Mouse (Mus musculus) cerebellum, adult 9-11 months (tissue): ENCODE data around the gene Hmga1b.
"Not testable (repeated sequence)": the region's sequence is repeated elsewhere in the genome, so short reads cannot be mapped to it uniquely, and the experiment has no call there.

ENCODE experiments used
- DNase-seq: peaks from one replicate; pipeline ENCODE4 v3.0.0; 2022

Gene Hmga1b

GRCm38 (mm10) chr11:120733521-120733920 is 29.1 kb upstream of the Hmga1b start:
- no peak for DNase-seq

DNA sequence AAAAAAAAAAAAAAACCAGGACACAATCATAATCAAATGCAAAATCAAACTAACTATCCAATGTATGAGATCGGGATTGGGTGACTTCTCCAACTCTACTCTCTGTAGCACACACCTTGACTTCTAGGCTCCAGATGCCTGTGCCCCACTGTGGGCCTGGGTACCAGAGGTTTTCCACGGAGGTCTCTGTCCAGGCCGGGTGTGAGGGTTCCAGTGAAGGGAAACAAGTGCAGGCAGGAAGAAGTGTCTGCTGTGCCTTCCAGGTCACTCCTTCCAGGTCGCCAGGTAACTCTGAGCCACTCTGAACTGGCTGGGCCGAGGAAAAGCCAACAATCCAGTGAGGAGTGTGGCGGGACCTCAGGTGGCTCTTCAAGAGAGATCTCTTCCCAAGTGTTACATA is 26.2 kb upstream of the Hmga1b start:
- no peak for DNase-seq

GRCm38 (mm10) chr11:120740981-120741380 is 21.6 kb upstream of the Hmga1b start:
- no peak for DNase-seq

GRCm38 (mm10) chr11:120744121-120744701 is 18.4 kb upstream of the Hmga1b start:
- no peak for DNase-seq

DNA sequence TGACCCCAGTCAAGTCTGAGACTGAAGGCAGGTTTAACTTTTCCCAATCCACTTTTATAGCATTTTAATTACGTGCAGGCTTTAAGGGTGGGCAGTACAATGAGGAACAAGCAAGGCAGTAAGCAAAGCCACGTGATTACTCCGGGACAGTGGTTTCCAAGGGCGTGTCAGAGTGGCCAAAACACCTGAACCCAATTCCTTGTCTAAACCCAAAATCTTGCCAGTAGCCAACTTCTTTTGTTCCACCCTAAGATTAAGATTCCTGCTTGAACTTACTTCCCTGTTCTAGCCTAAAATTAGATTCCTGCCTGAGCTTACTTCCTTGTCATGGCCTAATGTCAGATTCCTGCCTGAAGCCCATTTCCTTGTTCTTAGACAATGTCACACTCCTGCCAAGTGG is 14.6 kb upstream of the Hmga1b start:
- DNase-seq, result no peak

DNA sequence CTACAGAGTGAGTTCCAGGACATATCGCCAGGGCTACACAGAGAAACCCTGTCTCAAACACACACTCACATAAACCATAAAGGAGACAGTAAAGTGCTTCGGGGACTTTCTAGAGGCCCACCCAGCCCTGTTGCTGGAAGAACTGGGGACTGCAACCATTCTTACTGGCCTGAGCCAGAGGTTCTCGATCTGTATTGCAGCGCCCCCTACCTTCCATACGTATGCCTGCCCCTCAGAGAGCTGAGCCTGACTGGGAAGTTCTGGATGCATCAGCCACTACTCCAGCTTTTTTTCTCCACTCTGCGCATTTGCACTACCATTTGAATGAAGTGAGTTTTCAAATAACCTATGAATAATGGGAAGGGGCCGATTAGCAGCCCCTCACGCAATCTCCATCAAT is 13.2 kb upstream of the Hmga1b start:
- no peak for DNase-seq

DNA sequence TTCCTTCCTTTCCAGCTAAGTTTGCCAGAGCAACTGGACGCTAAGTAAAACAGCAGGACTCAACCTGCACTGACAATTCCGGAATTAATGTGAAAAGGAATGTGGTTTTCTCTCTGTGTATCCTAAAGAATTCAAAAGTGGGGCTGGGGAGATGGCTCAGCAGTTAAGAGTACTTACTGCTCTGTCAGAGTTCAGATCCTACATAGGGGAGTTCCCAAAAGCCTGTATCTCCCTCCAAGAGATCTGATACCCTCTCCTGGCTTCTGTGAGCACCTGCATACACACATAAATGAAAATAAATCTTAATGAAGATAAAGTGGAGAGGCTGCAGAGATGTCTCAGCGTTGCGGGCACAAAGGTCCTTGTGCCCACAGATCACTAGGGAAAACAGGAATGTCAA is 11.0 kb upstream of the Hmga1b start:
- no peak for DNase-seq

GRCm38 (mm10) chr11:120760236-120760635 is 2.4 kb upstream of the Hmga1b start:
- DNase-seq, result no peak

- no peak for DNase-seq
Observed at GRCm38 (mm10) chr11:120761811-120762671, 553 bp upstream of the Hmga1b start.

DNA sequence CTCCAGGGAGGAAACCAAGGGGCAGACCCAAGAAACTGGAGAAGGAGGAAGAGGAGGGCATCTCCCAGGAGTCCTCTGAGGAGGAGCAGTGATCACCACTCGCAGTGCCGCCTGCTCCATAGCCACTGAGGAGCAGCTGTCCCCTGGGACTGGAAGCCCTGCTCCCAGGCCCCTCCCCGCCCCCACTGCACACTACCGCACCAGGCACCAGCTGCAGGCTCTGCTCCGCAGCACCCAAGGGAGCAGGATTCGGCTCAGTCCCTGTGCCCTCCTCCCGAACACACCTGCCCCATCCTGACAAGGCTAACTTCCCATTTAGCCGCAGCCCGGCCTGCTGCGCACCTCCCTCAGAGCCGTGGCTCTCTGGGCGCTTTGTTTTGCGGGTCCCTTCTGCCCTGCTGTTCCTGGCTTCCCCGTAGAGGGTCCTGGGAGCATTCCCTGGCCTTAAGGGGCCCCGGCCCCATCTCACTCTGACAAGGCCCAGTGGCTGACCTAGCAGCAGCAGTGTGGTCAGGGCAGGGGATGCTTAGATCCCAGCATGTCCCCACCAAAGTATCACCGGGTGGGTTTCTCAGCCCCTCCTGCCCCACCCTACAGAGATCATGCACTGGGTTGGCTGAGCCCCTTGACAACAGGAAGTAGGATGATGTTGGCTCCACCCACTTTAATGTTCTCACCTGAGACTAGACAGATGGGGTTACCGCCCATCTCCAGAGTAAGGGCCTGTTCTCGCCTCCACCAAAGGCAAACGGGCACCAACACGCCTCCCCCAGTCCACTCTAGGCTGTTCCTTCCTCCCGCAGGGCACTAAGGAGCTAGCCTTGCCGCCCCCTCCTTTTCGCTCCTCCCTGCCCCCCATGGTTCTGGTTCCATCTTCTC is 766 bp downstream of the Hmga1b start:
- peak; percentile 18 for DNase-seq

GRCm38 (mm10) chr11:120767023-120767422 is 4.4 kb downstream of the Hmga1b start:
- not testable (repeated sequence) for DNase-seq

- no peak for DNase-seq
Observed at GRCm38 (mm10) chr11:120768206-120768605, 5.6 kb downstream of the Hmga1b start.

DNA sequence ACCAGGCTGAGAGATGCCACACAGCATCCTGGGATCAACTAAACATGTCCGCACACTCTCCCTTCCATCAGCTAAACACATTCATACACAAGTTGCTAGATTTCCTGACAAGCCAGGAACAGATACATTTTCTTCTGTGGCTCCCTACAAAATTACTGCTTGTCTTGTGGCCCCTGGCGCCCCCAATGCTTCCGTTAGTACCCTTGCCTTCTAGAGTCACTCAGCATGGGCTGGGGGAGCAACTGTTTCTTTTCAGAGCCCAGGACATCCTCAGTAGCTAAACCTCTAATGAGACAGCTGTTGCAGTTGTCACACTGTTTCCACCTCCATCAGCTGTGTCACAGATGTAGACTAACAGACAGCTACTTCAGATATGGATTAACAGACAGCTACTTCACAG is 10.2 kb downstream of the Hmga1b start:
- no peak for DNase-seq

DNA sequence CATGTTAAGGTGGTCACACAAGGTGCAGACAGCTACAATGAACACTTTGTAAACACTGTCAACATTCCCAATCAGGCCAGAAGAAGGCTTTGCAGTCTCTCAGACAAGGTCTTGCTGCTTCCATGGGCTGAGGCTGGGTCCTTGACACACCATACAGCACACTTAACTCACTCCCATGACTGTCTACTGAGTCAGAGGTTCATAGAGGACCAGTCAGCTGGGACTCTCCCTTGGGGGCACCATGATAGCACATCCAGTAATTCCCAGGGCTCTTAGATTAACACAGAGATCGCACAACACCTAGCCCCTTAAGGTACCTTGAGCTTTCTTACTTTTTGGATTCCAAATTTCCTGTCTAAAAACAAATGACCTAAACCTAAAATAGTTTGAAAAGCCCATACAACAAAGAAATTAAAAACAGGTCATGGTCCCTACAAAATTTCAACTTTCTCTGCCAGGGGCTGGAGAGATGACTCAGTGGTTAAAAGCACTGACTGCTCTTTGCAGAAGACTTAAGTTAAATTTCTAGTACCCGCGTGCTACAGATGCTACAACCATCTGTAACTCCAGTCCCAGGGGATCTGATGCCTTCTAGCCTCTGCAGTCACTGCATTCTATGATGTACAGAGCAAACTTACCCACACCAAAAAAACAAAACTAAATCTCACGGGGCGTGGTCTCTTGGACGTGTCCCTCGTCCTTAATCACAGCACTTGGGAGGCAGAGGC is 11.0 kb downstream of the Hmga1b start:
- DNase-seq, result no peak

DNA sequence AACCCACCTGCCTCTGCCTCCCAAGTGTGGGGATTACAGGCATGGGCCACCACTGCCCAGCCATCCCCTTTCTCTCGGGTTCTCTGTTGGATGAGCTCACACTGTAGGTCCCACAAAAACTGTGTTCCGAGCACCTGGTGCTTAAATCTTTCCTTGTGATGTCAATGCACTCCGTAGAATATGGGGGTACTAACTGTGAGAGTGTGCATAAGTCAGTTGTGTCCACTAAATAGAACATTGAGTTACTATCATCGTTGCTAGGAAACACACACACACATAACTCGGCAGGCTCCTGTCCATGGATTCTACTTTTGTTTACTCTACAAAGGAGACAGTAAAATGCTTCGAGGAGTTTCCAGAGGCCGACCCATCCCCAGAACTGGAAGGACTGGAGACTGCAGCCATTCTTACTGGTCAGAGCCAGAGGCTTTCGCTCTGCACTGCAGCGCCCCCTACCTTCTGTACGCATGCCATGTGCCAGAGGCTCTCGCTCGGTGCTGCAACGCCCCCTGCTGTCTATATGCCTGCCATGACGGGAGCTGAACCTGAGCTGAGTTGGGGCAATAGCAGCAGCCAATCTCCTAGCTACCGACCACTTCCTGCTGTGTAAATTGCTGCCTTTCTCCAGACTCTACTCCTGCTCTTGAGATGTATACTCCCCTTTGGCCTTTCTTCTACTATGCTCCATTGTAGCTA is 13.3 kb downstream of the Hmga1b start:
- DNase-seq, result peak; percentile 90

GRCm38 (mm10) chr11:120777123-120777522 is 14.5 kb downstream of the Hmga1b start:
- DNase-seq, result no peak

DNA sequence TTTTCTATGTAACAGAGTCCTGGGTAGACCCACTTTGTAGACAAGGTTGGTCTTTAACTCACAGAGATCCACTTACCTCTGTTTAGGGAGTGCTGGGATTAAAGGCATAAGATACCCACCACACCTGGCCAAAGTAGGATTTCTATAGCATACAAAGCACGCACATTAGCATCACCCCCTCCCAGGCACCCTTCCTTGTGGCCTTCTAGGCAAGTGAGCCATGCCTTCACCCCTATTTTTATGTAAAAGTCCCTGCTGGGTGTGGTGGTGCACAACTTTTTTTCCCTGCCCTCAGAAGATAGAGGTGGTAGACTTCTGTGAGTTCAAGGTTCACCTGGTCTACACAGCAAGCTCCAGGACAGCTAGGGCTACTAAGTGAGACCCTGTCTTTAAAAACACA is 17.3 kb downstream of the Hmga1b start:
- DNase-seq, result no peak

DNA sequence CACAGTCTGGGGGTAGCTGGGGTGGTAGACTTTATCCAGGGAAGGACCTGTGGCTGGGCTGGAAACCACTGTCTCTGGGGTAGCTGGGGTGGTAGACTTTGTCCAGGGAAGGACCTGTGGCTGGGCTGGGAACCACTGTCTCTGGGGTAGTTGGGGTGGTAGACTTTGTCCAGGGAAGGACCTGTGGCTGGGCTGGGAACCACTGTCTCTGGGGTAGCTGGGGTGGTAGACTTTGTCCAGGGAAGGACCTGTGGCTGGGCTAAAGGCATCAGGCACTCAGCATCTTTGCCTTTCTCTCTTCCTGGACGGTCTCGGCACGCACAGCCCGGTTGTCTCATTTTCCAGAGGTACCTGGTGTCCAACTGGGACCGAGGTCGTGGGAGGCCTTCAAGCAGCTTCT is 18.8 kb downstream of the Hmga1b start:
- DNase-seq, result not testable (repeated sequence)

- DNase-seq, result peak; percentile 62
Observed at GRCm38 (mm10) chr11:120783426-120784063, 21.0 kb downstream of the Hmga1b start.

GRCm38 (mm10) chr11:120784064-120784791 is 21.6 kb downstream of the Hmga1b start, which contains the start of the genes Rfng and Gps1:
Rfng (minus strand) TSS chr11:120784207.
Gps1 (plus strand) TSS chr11:120784272.
- peak; percentile 83 for DNase-seq

DNA sequence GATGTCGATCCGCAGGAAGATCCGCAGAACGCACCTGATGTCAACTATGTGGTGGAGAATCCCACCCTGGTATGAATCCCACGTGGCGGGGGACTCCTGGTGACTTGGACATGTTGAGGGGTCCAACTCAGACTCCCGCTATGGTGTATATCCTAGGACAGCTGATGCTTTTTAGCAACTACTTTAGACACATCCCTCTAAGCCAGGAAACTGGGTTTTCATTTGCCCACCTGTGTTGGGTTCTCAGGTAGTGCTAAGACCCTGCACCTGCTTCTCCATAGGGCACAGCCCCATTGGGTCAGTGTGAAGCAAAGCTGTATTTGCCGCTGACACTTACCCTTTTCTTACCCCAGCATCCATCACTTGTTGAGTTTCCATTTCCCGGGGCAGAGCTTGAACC is 22.6 kb downstream of the Hmga1b start:
- no peak for DNase-seq
